Mouse (Mus musculus): ENCODE results near the gene Senp1. TPM values are rescaled to one million over a fixed set of nuclear protein-coding genes. Genes with fewer than 3 reads are reported as not detected.

Gene Senp1
- polyA plus RNA-seq, 1 experiment from 2014 or later: 20.3 TPM

DNA sequence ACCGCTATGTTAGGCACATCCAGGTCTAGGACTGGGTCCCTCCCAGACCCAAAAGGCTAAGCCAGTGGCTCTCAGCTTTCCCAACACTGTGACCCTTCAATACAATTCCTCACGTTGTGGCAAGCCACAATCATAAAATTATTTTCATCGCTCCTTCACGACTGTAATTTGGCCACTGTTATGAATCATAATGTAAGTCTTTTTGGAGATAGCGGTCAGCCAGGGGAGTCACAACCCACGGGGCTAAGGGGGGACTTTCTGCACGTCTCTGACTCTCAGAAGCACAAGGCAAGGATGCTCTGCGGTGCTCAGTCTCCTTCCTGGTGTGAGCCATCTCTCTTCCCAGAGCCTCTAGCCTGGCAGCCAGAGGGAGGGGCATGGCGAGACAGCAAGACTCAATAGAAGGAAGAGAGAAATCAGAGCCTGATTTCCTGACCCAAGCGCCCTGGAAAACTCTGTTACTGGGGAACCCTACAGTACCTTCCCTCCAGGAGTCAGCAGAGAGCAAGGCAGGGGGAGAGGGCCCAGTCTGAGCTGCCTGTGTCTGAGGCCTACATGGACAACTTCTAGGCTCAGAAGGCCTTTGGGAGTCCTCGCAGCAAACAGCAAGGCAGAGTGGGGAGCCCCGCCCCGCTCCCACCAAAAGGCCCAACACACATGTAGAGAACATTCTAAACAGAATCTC lies 101.4 kb downstream of the Senp1 start:
- Histone ChIP-seq H3K4me2 (peak overlapping the region; percentile 58), H3K9ac (peak overlapping the region; percentile 66), H3K4me3 (no peak overlapping the region), H3K27me3 (no peaks in the 10 kb centered on the region), H3K27ac (replicated peaks) (peak overlapping the region; percentile 92), H3K36me3 (peaks cover 15% of the 10 kb centered on the region), H3K4me1 (replicated peaks) (peaks cover 74% of the 10 kb centered on the region), H3K9me3 (no peaks in the 10 kb centered on the region)
- peak; percentile 19; the same call in 1 of the 2 replicates for ATAC-seq (ENCODE audit: low read depth)
- 39% methylated on average over 13 of the region's 13 CpGs for WGBS

DNA sequence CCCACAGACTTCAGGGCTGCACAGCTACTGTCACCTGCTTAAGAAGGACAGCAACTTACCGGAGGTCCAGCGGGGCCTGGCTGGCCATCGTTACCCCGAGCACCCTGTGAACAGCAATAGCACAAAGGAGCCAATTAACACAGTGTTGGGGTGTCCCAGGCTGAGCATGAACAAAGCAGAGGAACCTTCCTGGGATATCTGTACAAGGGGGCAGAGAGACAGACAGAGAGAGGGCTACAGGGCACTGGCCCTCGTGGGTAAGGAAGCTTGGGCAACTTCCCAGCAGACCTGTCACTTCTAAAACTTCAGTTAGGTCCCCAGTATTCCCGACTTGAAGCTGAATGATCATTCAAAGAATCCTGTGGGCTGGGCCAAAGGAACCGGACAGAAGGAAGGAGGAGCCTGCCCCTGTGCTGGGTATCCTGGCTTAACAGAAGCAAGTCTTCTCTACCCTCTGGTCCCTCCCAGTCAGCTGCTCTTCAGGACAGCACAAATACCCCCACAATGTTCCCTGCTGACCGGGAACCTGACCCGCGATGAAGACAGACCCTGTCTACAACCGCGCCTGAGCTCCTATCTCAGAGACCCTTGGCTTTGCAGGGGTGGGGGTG lies 102.2 kb downstream of the Senp1 start:
- no peak for ATAC-seq (ENCODE audit: low read depth)
- peaks cover 67% of the 10 kb centered on the region for H3K4me1 ChIP-seq (replicated peaks)
- no peak overlapping the region for H3K4me2 ChIP-seq
- H3K9me3 ChIP-seq: no peaks in the 10 kb centered on the region
- 9% methylated on average over 12 of the region's 12 CpGs for WGBS
- peak overlapping the region; percentile 38; the same call in 1 of the 2 replicates for H3K9ac ChIP-seq
- H3K27me3 ChIP-seq: no peaks in the 10 kb centered on the region
- H3K36me3 ChIP-seq: peaks cover 22% of the 10 kb centered on the region
- H3K27ac ChIP-seq (replicated peaks): peak overlapping the region; percentile 54
- H3K4me3 ChIP-seq: no peak overlapping the region

DNA sequence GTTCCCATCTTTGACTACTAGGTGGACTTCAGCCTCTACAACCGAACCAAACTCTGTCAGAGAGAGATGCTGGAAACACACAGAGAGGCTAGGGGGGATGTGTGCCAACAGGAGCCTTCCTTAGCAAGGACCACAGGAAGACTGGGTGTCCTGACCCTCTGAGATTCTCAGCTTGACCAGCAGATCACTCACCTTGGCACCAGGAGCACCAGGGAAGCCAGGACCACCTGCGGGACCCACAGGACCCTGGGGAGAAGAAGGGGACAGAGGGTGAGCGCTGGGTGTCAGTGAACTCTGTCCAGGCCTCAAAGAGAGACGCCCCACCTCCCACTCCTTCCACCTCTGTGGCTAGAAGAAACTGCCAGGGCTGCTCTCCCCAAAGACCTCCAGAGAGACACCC lies 102.8 kb downstream of the Senp1 start:
- peak overlapping the region; percentile 38; the same call in 1 of the 2 replicates for H3K9ac ChIP-seq
- WGBS: 10% methylated on average over 4 of the region's 4 CpGs
- no peak for ATAC-seq (ENCODE audit: low read depth)

DNA sequence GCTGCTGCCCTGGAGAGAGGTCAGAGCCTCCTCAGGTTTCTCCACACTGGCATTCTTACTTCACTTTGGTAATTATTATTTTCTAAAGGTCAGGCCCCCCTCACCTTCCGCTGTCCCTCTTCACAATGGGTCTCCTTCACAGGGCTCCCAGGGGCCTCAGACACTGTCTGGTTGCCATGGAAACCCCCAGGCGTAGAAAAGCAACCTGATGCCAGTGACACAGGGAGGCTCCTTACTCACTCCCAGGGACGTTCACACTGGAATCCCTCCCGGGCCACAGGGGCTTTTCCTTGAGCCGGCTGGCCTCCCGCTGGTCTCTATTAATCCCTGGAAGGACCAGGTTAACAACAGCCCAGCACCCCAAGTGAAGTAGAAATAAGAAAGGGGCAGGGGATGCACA lies 103.4 kb downstream of the Senp1 start:
- Histone ChIP-seq H3K36me3 (peaks cover 35% of the 10 kb centered on the region), H3K27ac (replicated peaks) (peak overlapping the region; percentile 19)

More for the DNA sequence above, 102.8 kb downstream of the Senp1 start:
- Histone ChIP-seq H3K4me3 (no peak overlapping the region), H3K36me3 (peaks cover 29% of the 10 kb centered on the region), H3K9me3 (no peaks in the 10 kb centered on the region), H3K27ac (replicated peaks) (peak overlapping the region; percentile 54), H3K4me2 (no peak overlapping the region; the same call in 1 of the 2 replicates), H3K4me1 (replicated peaks) (peaks cover 60% of the 10 kb centered on the region), H3K27me3 (no peaks in the 10 kb centered on the region)

DNA sequence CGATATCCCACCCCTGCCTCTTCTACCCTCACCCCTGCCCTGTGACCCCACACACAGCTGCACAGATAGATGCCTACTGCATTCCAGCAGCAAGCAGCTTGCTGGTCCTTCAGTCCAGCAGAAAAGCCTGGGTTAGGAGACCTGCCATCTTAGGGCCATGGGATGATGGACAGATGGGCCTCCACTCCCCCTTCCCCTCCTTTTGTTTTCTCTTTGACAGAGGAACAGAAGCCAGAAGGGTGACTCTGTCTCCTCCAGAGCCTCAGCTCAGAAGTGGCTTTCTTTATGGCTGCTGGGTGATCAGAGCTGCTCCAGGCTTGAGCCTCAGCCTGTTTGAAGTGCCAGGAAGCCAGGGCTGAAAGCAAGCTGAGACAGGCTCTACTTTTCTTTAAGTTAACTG lies 104.0 kb downstream of the Senp1 start:
- Histone ChIP-seq H3K9ac (no peak overlapping the region; the same call in 1 of the 2 replicates), H3K4me3 (no peak overlapping the region), H3K4me1 (replicated peaks) (peaks cover 48% of the 10 kb centered on the region), H3K27me3 (no peaks in the 10 kb centered on the region), H3K9me3 (no peaks in the 10 kb centered on the region), H3K4me2 (no peak overlapping the region), H3K36me3 (peaks cover 41% of the 10 kb centered on the region), H3K27ac (replicated peaks) (peak overlapping the region; percentile 19)
- 15% methylated on average over 1 of the region's 1 CpGs for WGBS
- no peak for ATAC-seq (ENCODE audit: low read depth)

More for the DNA sequence above, 103.4 kb downstream of the Senp1 start:
- H3K27me3 ChIP-seq: no peaks in the 10 kb centered on the region
- H3K9me3 ChIP-seq: no peaks in the 10 kb centered on the region
- peaks cover 54% of the 10 kb centered on the region for H3K4me1 ChIP-seq (replicated peaks)
- peak overlapping the region; percentile 43; the same call in 1 of the 2 replicates for H3K9ac ChIP-seq
- no peak overlapping the region for H3K4me3 ChIP-seq
- 2% methylated on average over 6 of the region's 6 CpGs for WGBS
- ATAC-seq (ENCODE audit: low read depth): peak; percentile 30; the same call in 1 of the 2 replicates
- peak overlapping the region; percentile 44 for H3K4me2 ChIP-seq

Other genes starting within 250 kb of the Senp1 start
- gene Hdac7, start 249.2 kb downstream of the Senp1 start, polyA plus RNA-seq (2015; fragmentation: Nextera tagmentation; extraction: Ambion mirVana): 24.9 and 26.1 TPM in 2 replicates
- 0.07 TPM in 1 of 2 replicates, not detected in the other for gene Vdr, start 183.1 kb downstream of the Senp1 start, polyA plus RNA-seq (2015; fragmentation: Nextera tagmentation; extraction: Ambion mirVana)
- gene Tmem106c, start 129.5 kb downstream of the Senp1 start, polyA plus RNA-seq (2015; fragmentation: Nextera tagmentation; extraction: Ambion mirVana): 45.0 and 49.3 TPM in 2 replicates
- gene Col2a1, start 89.0 kb downstream of the Senp1 start, polyA plus RNA-seq (2015; fragmentation: Nextera tagmentation; extraction: Ambion mirVana): 67.1 and 89.2 TPM in 2 replicates
- gene Pfkm, start 1.2 kb downstream of the Senp1 start, polyA plus RNA-seq (2015; fragmentation: Nextera tagmentation; extraction: Ambion mirVana): 66.5 and 66.8 TPM in 2 replicates
- 57.5 and 63.8 TPM in 2 replicates for gene Asb8, start 71.9 kb upstream of the Senp1 start, polyA plus RNA-seq (2015; fragmentation: Nextera tagmentation; extraction: Ambion mirVana)
- gene Ccdc184, start 73.4 kb upstream of the Senp1 start, polyA plus RNA-seq (2015; fragmentation: Nextera tagmentation; extraction: Ambion mirVana): 50.1 and 50.4 TPM in 2 replicates
- gene Olfr288, start 101.8 kb upstream of the Senp1 start, polyA plus RNA-seq (2015; fragmentation: Nextera tagmentation; extraction: Ambion mirVana): not detected in 2 replicates
- gene Gm44579, start 127.2 kb upstream of the Senp1 start, polyA plus RNA-seq (2015; fragmentation: Nextera tagmentation; extraction: Ambion mirVana): not detected in 2 replicates
- 0.20 TPM in 1 of 2 replicates, not detected in the other for gene Olfr287, start 127.3 kb upstream of the Senp1 start, polyA plus RNA-seq (2015; fragmentation: Nextera tagmentation; extraction: Ambion mirVana)
- not detected in 2 replicates for gene Olfr286, start 140.7 kb upstream of the Senp1 start, polyA plus RNA-seq (2015; fragmentation: Nextera tagmentation; extraction: Ambion mirVana)
- not detected in 2 replicates for gene H1fnt, start 163.5 kb upstream of the Senp1 start, polyA plus RNA-seq (2015; fragmentation: Nextera tagmentation; extraction: Ambion mirVana)
- gene Zfp641, start 202.4 kb upstream of the Senp1 start, polyA plus RNA-seq (2015; fragmentation: Nextera tagmentation; extraction: Ambion mirVana): 5.5 and 6.5 TPM in 2 replicates
- not detected in 2 replicates for gene Olfr285, start 223.6 kb upstream of the Senp1 start, polyA plus RNA-seq (2015; fragmentation: Nextera tagmentation; extraction: Ambion mirVana)
- gene Olfr284, start 247.2 kb upstream of the Senp1 start, polyA plus RNA-seq (2015; fragmentation: Nextera tagmentation; extraction: Ambion mirVana): not detected in 2 replicates